Mouse (Mus musculus): ENCODE data around the gene Kcnk4. TPM values are rescaled to one million over a fixed set of nuclear protein-coding genes. Genes with fewer than 3 reads are reported as not detected.

Kcnk4 gene
- 10.4 and 12.2 TPM in 2 replicates for polyA plus RNA-seq (2021; fragmentation: Nextera tagmentation)
- long read RNA-seq, experiment 1, partial matches to known transcripts: 2 of 20 reads
- long read RNA-seq, experiment 1, other reads (novel, unspliced or antisense): 15 of 20 reads
- long read RNA-seq, experiment 2, transcript Kcnk4-206 (6 exons, 1,387 nt): minor isoform, 5 of 55 reads
- long read RNA-seq, experiment 2, transcript Kcnk4-201 (7 exons, 1,763 nt): major isoform, 9 of 55 reads
- long read RNA-seq, experiment 2, partial matches to known transcripts: 12 of 55 reads
- long read RNA-seq, experiment 2, other reads (novel, unspliced or antisense): 29 of 55 reads

DNA sequence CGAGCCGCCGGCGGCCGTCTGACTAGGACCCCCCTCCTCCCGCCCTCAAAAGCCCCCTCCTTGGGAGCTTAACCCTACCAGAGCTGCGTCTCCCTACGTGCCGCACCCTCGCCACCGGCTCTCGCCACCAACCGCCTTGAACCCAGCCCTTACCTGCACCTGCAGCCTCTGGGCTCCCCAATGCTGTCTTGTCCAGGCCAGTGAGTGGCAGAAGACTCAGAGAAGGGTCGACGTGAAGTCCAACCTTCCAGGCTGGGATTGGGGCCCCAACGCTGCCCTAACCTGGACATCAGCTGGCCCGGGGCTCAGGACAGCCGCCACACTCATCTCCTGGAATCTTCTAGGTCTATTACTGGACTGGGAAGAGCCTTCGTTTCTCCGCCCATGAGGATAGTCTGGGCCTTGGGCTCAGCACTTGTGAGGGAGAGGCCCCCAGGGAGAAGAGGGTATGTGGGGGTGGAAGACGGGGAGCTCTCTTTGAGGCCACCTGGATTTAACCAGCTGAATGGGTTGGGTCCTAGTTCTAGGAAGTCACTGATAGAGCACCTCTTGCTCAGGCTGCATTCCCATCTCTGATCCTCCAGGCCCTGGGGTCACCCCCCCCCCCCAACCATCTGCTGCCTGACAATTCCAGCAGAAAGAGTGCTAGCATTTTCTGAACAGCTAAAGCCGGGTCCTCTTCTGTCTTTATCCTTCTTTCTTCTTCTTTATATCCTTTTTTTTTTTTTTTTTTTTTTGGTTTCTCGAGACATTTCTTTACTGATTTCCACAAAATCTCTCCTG is at the start of gene Kcnk4:
Gene Kcnk4, minus strand, starts transcription at position 321 of the 783 bp plus-strand sequence.

DNA sequence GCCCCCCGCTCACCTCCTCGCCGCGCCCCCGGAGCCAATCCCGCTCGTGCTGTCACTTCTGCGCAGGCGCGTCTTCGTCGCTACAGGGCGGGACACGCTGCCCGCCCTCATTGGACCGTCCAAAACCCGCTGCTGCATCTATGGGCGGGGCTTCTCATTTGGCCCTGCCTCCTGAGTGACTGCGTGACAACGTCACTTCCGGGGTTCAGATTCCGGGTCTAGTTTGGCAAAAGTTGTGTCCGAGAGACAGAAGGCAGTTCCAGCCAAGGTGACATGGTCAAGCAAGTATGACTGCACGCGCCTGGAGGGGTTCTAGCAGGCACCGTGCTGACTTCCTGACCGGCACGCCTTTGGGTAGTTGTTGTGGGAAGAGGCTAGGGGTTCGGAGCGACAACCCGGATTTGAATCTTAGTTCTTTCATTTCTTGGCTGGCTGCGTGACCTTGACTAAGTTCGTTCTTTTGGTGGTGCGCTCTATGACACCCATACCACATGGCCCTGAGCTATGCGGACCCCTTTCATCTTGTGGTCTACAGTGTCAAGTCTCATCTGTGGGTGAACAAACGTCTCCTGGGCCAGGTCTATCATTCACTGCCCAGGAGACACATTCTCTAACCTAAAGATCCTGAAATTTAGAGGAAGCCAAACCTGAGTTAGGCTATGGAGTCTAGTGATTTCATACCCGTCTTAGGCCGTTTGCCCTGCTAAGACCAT is 46.2 kb upstream of the Kcnk4 start, which contains the start of gene Fkbp2:
Gene Fkbp2, minus strand, starts transcription at position 121 of the 713 bp plus-strand sequence.

GRCm38 (mm10) chr19:6975537-6976521 is 41.5 kb upstream of the Kcnk4 start, which contains the start of gene Plcb3:
Plcb3 (minus strand) TSS chr19:6976470.

GRCm38 (mm10) chr19:6974211-6975205 is 40.2 kb upstream of the Kcnk4 start, which contains the start of gene Ppp1r14b:
Ppp1r14b (plus strand) TSS chr19:6974968.

GRCm38 (mm10) chr19:6942249-6942691 is 8.0 kb upstream of the Kcnk4 start, which contains the start of gene Gpr137:
Gpr137 (minus strand) TSS chr19:6942480.

DNA sequence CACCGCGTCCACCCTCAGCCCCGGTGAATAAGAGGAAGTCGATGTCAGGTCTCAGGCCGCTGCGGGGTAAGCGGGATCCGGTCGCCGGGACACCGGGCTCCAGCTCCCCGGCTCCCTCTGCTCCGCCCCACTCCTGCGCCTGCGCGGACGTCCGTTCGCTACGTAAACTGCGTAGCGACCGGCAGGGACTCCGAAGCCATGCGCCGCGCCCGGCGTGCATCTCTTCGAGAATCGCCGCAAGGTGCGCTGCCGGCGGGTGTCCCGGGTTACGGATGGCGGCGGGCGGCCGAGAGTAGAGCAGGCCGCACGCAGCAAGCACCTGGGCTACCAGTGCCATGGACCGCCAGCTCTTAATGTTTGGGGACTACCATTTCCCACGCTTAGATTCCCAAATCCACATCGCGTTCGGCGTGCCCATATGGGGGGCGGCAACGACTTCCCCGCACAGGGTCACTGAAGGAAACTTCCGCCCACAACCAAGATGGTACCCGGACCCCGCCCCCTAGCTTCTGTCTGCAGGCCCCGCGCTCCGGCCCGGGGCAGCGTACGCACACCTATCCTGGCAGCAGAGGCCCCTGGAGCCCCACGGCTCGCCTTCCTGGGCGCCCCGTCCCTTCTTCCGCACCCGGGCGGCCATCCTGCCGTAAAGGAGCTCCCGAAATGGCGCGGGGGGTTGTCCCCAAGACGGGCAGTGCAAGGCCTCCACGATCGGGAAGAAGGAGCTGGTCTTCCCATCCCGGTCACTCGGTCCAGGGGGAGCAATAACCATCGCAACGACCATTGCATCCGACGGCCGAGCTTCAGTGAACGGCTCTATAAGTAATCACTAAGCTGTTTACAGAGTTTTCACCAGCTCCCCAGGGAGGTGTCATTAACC is 7.3 kb upstream of the Kcnk4 start, which contains the start of gene Bad:
Gene Bad, plus strand, starts transcription at position 490 of the 877 bp plus-strand sequence.

GRCm38 (mm10) chr19:6925307-6925573 is 9.1 kb downstream of the Kcnk4 start, which contains the start of gene Catsperz:
Catsperz (minus strand) TSS chr19:6925380.

GRCm38 (mm10) chr19:6921647-6922567 is 12.4 kb downstream of the Kcnk4 start, which contains the start of gene Esrra:
Esrra (minus strand) TSS chr19:6921813.

GRCm38 (mm10) chr19:6909507-6910289 is 24.6 kb downstream of the Kcnk4 start, which contains the start of the genes Trmt112 and Prdx5:
Trmt112 (plus strand) TSS chr19:6909698.
Prdx5 (minus strand) TSS chr19:6910106.

Small RNAs within 50 kb of the gene (microRNA-seq; reads per million reads assigned to microRNA genes)
- gene Mir6990: 3.9 reads per million, percentile 13 among the genes with 10 or more reads in this experiment

Other genes starting within 250 kb of the Kcnk4 start
- 28.5 and 31.7 TPM in 2 replicates for gene Rps6ka4, start 93.9 kb downstream of the Kcnk4 start, polyA plus RNA-seq (2021; fragmentation: Nextera tagmentation)
- 1.4 and 1.6 TPM in 2 replicates for gene Ccdc88b, start 76.3 kb downstream of the Kcnk4 start, polyA plus RNA-seq (2021; fragmentation: Nextera tagmentation)
- gene Trmt112, start 24.8 kb downstream of the Kcnk4 start, polyA plus RNA-seq (2021; fragmentation: Nextera tagmentation): 133 and 145 TPM in 2 replicates
- gene Prdx5, start 24.4 kb downstream of the Kcnk4 start, polyA plus RNA-seq (2021; fragmentation: Nextera tagmentation): 774 and 793 TPM in 2 replicates
- gene Esrra, start 12.7 kb downstream of the Kcnk4 start, polyA plus RNA-seq (2021; fragmentation: Nextera tagmentation): 3.2 and 3.4 TPM in 2 replicates
- gene Catsperz, start 9.1 kb downstream of the Kcnk4 start, polyA plus RNA-seq (2021; fragmentation: Nextera tagmentation): 4.3 TPM in 2 replicates
- 47.9 and 48.1 TPM in 2 replicates for gene Bad, start 7.3 kb upstream of the Kcnk4 start, polyA plus RNA-seq (2021; fragmentation: Nextera tagmentation)
- gene Gpr137, start 8.0 kb upstream of the Kcnk4 start, polyA plus RNA-seq (2021; fragmentation: Nextera tagmentation): 18.3 and 23.0 TPM in 2 replicates
- gene Ppp1r14b, start 40.5 kb upstream of the Kcnk4 start, polyA plus RNA-seq (2021; fragmentation: Nextera tagmentation): 23.4 and 26.0 TPM in 2 replicates
- gene Plcb3, start 42.0 kb upstream of the Kcnk4 start, polyA plus RNA-seq (2021; fragmentation: Nextera tagmentation): 8.5 and 8.6 TPM in 2 replicates
- 284 and 296 TPM in 2 replicates for gene Fkbp2, start 46.0 kb upstream of the Kcnk4 start, polyA plus RNA-seq (2021; fragmentation: Nextera tagmentation)
- gene Vegfb, start 53.1 kb upstream of the Kcnk4 start, polyA plus RNA-seq (2021; fragmentation: Nextera tagmentation): 74.0 and 88.5 TPM in 2 replicates
- 27.6 and 28.0 TPM in 2 replicates for gene Dnajc4, start 58.1 kb upstream of the Kcnk4 start, polyA plus RNA-seq (2021; fragmentation: Nextera tagmentation)
- 17.2 and 17.7 TPM in 2 replicates for gene Nudt22, start 61.6 kb upstream of the Kcnk4 start, polyA plus RNA-seq (2021; fragmentation: Nextera tagmentation)
- gene Trpt1, start 61.6 kb upstream of the Kcnk4 start, polyA plus RNA-seq (2021; fragmentation: Nextera tagmentation): 18.7 and 22.7 TPM in 2 replicates
- gene Fermt3, start 85.0 kb upstream of the Kcnk4 start, polyA plus RNA-seq (2021; fragmentation: Nextera tagmentation): 3.8 and 4.5 TPM in 2 replicates
- gene Stip1, start 105.5 kb upstream of the Kcnk4 start, polyA plus RNA-seq (2021; fragmentation: Nextera tagmentation): 119 and 128 TPM in 2 replicates
- gene Macrod1, start 122.3 kb upstream of the Kcnk4 start, polyA plus RNA-seq (2021; fragmentation: Nextera tagmentation): 3.4 and 3.9 TPM in 2 replicates
- gene Flrt1, start 171.2 kb upstream of the Kcnk4 start, polyA plus RNA-seq (2021; fragmentation: Nextera tagmentation): 2.2 and 2.6 TPM in 2 replicates